Mouse (Mus musculus): Measurements from ENCODE around the gene Sh3bp1.

Gene Sh3bp1

DNA sequence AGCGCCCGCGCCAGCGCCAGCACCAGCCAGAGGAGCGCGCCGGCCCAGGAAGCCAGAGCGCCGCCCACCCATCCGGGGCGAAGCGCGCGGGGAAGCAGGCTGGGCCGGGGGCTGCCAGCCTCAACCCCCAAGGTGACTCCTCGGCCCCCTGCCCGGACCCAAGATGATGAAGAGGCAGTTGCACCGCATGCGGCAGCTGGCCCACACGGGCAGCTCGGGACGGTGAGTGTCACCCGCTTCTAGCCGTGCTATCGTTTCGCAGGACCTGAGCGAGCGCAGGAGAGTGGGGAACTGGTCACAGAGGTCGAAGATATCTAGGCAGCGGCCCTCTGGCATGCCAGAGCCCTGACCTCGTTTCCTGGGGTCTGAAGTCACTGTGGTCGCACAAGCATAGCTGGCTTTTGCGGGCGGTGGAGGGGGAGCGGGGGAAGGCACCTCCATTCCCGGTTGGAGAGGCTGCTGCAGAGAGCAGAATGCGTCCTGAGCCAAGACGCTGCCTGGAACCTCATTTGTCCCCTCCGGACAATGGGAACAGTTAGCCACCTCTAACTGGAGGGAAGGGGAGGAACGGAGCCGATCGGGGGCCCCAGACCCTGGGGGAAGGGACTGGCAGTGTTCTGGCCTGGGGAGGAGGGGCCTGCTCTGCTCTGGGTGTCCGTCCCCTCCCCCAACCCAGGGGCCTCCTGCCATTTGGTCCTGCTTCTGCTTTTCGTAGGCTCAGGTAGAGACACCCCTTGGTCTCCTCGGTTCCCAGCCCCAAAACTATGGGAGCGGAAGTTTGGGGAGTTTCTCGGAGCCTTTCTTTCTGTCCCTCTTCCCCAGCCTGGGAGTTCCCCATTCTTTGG, at the start of gene Sh3bp1:
Gene Sh3bp1 (plus strand): TSS at position 29 of the 845 bp plus-strand sequence.
- peak; percentile 86 for DNase-seq (ENCODE audit: low read depth, low spot score)

GRCm38 (mm10) chr15:78850059-78850824, 49.3 kb upstream of the Sh3bp1 start:
- no peak for DNase-seq (ENCODE audit: low read depth, low spot score)

DNA sequence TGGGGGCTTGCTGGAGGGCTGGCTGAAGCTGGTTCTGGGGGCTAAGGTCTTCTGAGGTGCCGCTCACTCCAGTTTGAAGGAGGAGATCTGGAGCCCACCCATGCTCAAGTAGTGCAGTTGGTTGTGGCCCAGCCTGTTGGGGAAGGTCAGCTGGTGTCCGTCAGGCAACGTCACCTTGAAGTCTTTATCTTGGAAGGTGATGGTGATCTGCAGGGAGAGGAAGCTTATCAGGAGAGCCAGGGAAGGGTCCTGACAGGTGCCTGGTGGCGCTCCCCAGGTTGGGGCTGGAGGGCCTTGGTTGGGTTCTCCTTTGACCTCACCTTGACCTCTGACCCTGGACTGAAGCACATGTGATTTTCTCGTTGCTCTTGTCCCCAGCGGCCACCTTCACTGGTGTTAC, 48.6 kb upstream of the Sh3bp1 start:
- DNase-seq (ENCODE audit: low read depth, low spot score) = no peak

DNA sequence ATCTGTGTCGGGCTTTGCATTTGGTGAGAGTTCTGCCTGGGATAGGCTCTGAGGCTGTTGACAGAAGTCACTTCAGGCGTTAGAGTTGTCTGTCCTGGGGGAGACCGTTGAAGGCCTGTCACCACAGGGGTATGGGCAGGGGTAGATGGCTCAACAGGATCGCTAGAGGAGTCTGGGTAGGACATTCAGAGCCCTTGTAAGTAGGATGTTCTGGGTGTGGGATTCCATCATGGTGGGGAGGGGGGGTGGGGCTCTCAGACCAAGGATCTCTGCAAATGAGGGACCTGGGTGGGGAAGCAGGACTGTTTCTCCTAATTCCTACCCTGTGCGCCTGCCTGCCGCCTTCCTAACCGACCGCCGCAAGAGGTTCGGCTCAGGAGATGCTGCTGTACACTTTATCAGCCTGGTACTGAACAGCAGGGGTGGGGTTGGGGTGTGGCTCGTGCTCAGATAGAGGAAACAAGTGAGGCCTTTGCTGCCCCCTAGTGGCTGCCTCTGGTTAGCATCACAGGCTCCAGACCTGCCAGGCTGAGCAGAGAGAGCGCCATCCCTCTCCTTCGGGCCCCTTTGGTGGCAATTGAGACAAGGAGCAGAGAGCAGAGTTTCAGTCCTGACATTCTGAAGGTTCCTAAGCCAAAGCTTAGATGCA, 47.9 kb upstream of the Sh3bp1 start:
- peak; percentile 82 for DNase-seq (ENCODE audit: low read depth, low spot score)

GRCm38 (mm10) chr15:78855303-78855965, 44.1 kb upstream of the Sh3bp1 start, which contains the start of gene Lgals2:
Gene Lgals2, minus strand, starts transcription at chr15:78855529.
- DNase-seq (ENCODE audit: low read depth, low spot score) = no peak

- DNase-seq (ENCODE audit: low read depth, low spot score) = no peak
Measured at GRCm38 (mm10) chr15:78857009-78857408, 42.6 kb upstream of the Sh3bp1 start.

DNA sequence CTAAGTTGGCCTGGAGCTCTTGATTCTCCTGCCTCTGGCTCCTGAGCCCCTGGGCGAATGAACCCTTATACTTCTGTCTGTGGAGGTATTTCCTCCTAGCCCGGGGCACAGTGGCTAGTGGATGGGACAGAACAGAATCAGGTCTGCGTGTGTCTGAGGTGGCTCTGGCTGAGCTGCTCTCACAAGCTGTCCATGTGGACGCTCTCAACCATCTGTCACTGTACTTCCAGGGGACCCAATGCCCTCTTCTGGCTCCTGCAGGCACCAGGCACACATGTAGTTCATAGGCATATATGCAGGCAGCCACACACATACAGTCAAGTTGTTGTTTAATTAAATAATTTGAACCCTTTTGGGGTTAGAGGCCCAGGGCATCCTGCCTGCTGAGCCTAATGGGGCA, 40.3 kb upstream of the Sh3bp1 start:
- no peak for DNase-seq (ENCODE audit: low read depth, low spot score)

DNA sequence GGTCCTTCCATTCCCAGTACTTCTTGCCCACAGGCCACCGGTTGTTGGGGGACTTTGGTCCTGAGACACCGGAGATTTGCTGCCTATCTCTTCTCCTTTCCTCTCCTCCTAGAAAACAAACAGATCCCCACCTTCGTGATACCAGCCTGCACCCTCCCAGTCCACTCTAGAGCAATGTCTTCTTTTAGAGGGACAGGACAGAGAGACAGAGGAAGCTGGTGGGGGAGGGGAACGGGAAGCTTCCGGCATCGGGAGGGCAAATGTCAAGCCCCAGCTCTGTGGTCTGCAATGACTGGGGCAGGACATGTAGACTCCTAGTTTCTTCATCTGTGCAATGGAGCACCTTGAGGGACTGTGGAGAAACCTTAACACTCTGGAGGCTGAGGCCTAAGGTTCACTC, 39.9 kb upstream of the Sh3bp1 start:
- no peak for DNase-seq (ENCODE audit: low read depth, low spot score)

GRCm38 (mm10) chr15:78862280-78862679, 37.3 kb upstream of the Sh3bp1 start:
- no peak for DNase-seq (ENCODE audit: low read depth, low spot score)

DNA sequence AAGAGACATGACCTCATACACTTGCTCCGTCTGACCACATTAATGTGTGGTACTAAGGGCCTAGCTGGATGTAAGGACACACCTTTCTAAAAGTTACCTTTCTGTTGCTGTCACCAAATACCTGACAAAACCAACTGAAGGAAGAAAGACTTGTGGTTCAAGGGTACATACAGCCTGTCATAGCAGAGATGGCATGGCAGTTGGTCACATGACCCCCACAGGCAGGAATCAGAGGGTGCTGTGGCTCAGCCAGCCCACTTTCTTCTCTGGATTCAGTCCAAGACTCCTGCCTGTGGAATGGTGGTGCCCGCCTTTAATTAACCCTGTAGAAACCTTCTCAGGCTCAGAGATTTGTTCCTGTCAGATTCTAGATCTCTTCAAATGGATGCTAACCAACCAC, 36.4 kb upstream of the Sh3bp1 start:
- no peak for DNase-seq (ENCODE audit: low read depth, low spot score)

DNA sequence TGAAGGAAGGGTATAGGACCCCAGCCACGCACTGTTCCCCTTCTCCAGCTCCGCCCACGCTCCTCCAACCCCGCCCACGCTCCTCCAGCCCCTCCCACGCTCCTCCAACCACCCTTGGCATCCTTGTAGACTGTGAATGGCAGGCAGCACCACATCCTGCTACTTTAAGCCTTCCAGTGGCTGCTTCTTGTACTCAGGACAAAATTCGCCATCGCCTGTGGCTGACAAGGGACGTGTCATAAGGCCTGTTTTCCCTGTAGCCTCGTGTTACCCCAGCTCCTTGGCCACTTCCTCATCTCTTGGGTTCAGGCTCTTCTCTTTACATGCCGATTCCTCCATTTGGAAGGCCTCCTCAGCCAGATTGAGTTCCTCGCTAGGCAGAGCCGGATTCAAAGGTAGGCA, 35.7 kb upstream of the Sh3bp1 start:
- DNase-seq (ENCODE audit: low read depth, low spot score) = no peak

GRCm38 (mm10) chr15:78868398-78868797, 31.2 kb upstream of the Sh3bp1 start:
- no peak for DNase-seq (ENCODE audit: low read depth, low spot score)

DNA sequence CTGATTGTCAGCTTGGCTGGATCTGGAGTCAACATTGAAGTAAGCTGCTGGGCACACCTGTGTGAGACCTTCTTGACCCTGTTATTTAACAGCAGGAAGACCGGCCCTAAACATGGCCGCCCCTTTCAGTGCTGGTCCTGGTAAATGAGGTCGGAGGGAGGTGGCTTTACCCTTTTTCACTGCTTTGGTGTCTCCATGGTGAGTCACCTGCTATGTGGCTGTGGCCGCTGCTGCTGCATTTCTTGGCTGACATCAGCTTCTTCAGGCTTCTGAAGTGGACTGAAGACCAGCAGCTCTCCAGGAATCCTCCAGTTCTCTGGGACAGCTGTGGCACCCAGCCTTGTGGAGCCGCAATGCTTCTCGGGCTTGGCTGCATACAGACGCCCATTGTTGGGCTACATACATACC, 30.7 kb upstream of the Sh3bp1 start:
- DNase-seq (ENCODE audit: low read depth, low spot score) = no peak

DNA sequence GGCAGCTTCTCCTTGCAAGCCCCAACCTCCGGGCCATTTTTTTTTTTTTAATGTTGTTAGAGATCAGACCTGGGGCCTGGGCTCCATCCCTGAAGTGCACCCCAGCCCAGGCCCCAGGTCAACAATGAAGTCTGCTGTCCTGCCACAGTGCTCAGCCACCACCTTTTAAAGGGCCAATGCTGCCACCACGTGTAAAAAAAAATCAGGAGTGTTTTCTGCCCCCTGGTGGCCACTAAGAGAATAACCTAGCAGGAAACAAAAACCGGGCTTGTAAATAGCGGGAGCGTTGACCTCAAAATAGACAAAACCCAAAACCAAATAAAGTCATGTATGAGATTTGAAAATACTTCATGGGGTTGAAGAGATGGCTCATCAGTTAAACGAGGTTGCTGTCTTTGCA, 29.8 kb upstream of the Sh3bp1 start:
- peak; percentile 76 for DNase-seq (ENCODE audit: low read depth, low spot score)

- DNase-seq (ENCODE audit: low read depth, low spot score) = no peak
Measured at GRCm38 (mm10) chr15:78872021-78872608, 27.5 kb upstream of the Sh3bp1 start.

GRCm38 (mm10) chr15:78873803-78874435, 25.6 kb upstream of the Sh3bp1 start:
- peak; percentile 14 for DNase-seq (ENCODE audit: low read depth, low spot score)

DNA sequence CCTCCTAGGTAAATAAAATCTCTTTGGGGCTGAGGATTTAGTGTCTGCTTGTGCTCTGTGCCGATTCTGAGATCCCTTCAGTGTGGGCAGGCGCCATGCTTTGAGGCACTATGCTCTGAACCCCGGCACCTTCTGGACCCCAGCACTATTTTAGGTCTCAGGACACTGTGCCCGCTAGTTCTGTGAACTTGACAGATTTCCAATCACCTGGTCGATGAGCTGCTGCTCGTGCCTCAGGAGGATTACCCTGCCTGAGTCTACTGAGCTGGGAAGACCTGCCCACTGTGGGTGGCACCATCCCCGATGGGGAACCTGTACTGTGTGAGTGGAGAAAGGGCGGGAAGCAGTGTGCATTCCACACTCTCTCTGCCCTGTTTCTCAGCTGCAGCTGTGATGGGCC, 24.6 kb upstream of the Sh3bp1 start:
- no peak for DNase-seq (ENCODE audit: low read depth, low spot score)

GRCm38 (mm10) chr15:78875537-78875936, 24.0 kb upstream of the Sh3bp1 start:
- no peak for DNase-seq (ENCODE audit: low read depth, low spot score)

DNA sequence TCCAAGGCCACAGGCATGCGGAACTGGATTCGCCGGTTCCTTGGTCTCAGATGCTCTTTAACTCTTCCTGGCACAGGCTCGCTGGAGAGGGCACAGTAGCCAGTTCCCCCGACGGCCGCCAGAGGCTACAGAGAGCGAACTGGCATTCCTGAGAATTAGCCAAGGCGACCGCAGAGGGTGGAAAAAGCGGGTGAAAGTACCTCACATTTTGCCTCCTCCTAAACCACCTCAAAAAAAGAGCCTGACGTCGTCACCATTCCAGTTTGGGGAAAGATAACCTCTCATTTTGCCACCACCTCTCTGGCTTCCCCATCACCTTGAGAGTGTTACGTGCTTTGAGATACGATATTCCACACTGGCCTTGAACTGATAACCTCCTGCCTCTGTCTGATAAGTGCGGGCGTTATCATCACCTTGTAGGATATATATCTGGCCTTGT, 23.3 kb upstream of the Sh3bp1 start:
- peak; percentile 70 for DNase-seq (ENCODE audit: low read depth, low spot score)

GRCm38 (mm10) chr15:78876991-78877809, 22.4 kb upstream of the Sh3bp1 start, which contains the start of gene Gga1:
Gene Gga1, plus strand, starts transcription at chr15:78877190.
- peak; percentile 98 for DNase-seq (ENCODE audit: low read depth, low spot score)

Measured in A20 (cell line).